Mouse (Mus musculus): Measurements from ENCODE around the gene Mgarp.
"Not testable (repeated sequence)": the region's sequence is repeated elsewhere in the genome, so short reads cannot be mapped to it uniquely, and the experiment has no call there.

Mgarp gene

DNA sequence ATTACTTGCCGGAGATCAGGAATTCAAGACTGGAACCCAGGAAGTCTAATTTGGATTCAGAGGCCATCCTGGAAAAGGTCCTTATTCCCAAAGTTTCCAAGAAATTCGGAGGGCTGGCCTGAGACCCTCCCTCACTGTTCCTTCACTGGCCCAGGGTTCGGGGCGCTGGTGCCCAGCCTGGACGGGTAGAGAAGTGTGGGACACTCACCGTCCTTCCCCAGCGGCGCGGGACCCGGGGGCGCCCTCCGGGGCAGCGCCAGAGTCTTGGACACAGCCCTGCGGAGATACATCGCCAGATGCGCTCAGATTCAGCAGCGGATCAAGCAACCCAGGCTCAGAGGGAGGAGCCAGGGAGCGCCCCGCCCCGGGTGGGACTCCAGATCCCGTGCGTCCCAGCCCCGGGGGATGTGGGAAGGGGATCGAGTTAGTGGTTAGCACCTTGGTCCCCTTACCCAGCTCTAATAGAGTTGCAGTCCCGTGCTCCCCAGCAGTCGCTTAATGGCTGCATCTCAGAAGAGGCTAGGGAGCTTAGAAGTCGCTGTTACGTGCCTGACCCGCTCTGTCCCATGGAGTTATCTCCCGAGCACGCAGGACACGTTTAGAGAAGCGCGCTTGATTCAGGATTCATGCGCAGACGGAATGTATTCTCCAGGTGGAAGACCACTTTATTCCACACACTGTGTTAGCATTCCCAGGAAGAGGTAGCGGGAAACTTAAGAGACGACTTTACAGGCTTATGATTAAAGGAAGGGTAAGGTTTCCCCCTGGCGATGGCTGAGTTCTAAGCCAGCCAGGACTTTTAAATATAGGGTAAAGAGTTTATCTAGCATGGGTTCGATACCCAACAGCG, at the start of gene Mgarp:
Mgarp (minus strand) TSS at position 520 of the 850 bp plus-strand sequence.
- peak in 1 of 2 experiments; percentile 55 for DNase-seq

DNA sequence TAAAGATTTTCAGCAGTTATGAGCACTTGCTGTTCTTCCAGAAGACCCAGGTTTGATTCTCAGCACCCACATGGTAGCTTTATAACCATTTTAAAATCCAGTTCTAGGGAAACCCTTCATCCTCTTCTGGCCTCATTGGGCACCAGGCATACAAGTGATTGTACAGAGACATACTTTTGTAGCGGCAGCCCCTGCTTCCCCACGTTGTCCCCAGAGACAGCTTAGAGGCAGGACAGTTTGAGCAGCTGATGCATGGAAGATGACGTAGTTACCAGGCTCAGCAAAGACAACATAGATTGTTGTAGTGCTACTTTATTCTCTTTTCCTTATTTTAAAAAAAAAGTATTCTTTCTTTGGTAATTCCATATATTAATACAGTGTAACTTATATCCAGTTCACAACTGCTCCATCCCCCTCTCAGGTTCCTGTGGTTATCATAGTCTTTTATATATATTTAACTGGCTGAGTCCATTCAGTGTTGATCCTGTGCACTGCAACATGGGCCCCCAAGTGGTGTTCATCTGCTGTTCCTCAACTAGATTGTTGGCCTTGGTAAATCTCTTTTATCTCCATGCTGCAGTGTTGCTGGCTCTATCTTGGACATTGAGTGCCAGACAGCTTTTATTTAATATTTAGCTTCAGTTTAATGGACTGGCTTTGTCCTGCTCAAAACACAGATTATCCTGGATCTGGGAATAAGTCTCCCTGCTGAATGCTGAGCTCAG, 38.5 kb upstream of the Mgarp start:
- DNase-seq = no peak

DNA sequence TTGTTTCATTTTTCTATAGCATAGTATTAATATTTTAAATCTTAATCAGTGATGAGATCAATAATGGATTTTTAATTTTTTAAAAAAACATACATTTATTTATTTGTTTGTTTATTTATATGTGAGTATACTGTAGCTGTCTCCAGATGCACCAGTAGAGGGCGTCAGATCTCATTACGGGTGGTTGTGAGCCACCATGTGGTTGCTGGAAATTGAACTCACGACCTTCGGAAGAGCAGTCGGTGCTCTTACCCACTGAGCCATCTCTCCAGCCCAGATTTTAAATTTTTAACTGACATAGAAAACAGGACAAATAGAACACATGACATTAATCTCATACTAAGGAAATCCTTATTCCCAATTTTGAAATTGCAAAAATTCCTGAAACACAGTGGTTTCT, 37.8 kb upstream of the Mgarp start:
- not testable (repeated sequence) for DNase-seq

DNA sequence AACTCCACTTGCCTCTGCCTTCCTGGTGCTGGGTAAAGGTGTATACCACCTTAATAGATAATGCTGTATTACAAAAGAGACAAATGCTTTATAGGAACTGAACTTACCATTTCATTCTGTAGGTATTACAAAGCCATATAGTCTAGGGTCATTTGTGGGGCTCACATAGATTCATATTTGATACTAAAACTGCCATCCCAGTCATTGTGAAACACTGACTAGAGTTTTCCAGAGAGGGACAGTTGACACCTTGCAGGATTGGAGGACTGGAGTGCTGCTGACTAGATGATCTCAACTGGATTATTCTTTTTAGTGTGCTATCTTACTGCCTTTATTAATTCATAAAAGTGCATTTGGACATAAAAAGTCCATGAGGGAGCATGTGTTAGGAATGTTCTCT, 28.9 kb upstream of the Mgarp start:
- DNase-seq = no peak

DNA sequence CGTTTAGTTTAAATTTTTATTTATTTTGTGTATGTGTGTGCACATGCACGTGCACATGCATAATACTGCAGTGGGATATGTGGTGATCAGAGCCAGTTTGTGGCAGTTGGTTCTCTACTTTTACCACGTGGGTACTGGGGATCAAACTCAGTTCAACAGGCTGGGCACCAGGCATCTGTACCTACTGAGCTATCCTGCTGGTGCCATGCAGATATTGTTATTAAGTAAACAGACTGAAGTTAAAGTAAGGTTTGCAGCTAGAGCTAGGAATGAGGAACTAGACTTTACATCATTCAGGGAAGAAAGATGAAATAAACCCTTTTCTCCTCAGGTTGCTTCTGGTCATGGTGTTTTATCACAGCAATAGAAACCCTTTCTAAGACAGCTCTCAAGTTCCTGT, 25.4 kb upstream of the Mgarp start:
- no peak for DNase-seq

DNA sequence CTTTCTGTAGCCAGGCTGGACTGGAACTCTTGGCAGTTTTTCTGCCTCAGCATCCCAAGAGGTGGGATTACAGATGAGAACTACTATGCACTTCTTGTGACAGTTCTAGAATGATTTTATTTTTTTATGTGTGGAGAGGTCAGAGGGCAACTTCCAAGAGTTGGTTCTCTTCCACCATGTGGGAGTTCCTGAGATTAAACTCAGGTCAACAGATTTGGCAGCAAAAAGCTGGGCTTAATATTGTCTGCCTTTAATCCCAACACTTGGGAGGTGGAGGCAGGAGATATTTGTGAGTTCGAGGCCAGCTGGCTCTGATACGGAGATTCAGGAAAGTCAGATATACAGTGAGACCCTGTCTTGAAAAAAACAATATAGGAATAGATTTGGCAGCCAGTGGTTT, 21.4 kb upstream of the Mgarp start:
- no peak for DNase-seq

DNA sequence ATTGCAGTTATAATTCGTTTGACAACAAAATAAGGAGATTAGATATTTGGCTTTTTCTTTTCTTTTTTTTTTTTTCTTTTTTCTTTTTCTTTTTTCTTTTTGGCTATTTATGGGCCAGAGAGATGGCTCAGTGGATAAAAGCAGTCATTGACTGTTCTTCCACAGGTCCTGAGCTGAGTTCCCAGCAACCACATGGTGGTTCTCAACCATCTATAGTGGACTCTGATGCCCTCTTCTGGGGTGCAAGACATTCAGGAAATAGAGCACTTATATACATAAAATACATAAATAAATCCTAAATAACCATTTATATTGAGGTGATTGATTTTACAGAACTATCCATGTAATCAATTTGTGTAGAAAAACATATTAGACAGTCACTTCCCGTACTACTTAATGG, 20.9 kb upstream of the Mgarp start:
- no peak for DNase-seq

DNA sequence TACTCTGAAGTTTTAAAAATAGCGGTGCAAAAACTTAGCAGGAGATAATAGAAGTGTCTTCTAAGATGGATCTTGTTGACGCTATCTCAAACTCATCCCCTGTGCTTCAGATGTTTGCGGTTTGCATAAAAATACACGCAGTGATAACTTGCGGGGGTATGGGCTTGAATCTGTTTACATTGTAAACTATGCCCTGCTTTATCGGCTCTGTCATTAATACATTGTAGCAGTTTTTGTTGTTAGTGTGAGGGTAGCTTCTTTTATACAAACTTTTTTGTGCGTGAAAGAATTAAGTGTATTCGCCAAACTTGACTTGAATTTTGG, 20.6 kb upstream of the Mgarp start:
- no peak for DNase-seq

DNA sequence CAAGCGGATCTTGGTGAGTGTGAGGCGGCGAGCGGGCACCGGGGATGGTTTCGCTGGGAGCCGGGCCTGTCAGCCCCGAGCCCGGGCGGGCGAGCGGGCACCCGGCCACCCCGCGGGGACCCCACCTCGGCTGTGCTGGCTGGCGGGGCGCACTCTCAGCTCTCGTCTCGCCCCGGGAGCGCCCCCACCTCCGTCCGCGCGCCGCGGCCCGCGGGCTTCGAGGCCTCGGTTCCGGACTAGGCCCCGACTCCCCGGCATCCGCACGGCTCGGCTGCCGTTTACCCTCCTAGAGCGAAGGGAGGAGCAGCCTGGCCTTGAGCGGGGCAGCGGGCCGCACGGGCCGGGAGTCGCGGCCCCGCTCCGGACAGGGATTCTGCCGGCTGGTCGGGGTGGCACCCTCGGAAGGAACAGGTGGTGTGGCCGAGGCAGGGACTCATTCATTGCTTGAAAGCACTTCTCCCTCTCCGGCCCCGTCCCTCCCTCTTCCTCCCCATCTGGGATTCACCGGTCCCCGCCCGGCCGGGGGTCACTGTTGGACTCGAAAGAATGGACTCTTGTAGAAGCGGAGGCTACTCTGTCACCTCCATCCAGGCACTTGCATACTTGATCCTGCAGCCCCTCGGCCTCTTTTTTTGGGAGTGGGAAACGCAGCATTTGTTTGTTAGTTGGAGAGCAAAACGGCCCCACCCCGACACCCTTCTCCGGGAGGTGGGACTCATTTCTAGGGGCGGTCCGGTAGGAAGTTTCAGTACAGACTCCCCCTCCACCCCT, 20.0 kb upstream of the Mgarp start:
- DNase-seq = peak; percentile 25 to 44

DNA sequence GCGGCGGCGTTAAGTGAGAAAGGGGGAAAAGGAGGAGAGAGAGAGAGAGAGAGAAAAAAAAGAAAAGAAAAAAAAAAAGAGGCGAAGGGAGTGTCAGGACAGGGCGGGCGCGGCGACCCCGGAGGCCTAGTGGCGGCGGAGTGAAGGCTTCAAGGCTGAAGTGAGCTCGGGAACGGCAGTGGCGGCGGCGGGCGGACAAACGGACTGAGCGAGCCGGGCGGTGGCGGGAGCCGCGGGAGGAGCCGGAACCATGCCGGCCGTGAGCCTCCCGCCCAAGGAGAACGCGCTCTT, 19.5 kb upstream of the Mgarp start:
- DNase-seq = no peak

DNA sequence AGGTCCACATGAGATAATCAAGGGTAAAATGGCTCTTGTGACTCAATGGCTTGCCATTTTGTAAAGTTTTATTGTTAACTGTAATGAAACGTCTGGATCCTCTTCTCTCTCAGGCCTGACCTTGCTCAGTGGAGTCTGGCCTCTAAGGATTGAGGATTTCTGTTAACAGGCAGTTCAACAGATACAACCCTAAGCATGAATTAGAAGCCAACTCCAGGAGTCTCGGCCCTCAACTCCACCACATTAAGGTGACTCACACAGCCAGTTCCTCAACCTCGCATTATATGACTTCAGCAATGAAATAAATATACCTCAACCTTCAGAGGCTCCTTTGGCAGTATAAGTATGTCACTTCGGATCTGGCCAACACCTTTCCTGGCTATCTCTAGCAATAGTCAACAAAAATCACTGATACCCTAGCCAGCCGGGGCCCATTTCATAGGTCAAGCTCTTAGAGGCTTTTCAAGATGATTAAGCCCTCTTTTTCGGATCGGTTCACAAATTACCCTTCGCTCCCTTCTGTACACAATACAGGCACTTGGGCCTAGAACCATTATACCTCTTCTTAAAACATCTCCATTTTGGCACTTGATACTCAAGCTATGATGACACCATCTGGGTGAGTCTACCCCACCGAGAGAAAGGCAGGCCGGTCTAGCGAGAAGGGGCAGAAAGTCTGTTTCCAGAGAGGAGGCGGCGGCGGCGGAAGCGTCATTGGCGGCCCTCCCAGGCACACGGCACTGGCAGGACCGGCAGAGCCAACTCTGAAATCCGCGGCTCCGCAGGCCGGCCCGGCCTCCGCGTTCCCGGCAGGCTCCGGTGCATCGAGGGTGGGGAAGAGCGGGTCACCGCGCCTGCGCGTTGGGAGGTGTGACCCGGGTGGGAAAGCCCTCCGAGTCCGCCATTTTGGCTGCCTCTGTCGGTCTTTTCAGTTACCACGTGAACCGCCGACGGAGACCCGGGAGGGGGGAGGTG, 18.8 kb upstream of the Mgarp start, which contains the start of gene Naa15:
Naa15 (plus strand) TSS at position 51 of the 975 bp plus-strand sequence.
- peak; percentile 94 to 95 for DNase-seq

DNA sequence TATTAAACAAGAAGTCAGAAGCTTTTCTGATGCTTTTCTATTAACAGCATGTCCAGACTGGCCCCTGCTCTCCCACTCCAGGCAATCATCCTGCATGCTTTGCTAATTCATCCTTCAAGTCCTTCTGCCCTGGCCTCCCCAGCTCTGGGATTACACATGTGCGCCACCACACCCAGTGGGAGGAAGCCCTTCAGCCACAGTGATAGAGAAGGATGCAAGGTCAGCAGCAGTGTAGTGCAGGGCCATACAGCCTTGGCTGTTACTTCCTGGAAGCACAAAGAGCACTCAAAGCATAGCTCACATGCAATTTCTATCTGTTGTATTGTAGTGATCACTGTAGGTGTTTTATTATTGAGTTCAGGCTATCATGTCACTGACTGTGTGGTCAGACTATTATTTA, 16.7 kb upstream of the Mgarp start:
- DNase-seq = no peak

DNA sequence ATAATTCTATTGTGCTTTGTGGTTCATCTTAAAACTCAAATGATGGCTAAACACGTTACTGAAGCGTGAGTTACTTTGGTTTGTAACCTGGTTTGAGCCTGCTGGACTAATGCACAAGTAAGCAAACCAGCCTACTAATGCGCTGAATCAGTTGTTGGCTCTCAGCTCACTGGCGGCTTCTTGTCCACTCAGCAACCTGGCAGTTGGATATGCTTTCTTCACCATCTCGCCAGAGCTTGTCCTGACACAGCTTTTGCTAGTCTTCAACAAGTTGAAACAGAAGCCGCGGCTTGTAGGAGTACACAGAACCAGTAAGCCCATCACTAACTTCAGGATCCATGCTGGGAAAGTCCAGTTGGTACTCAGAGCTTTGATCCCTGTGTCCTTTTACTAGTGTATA, 15.9 kb upstream of the Mgarp start:
- DNase-seq = peak; percentile 47 to 53

DNA sequence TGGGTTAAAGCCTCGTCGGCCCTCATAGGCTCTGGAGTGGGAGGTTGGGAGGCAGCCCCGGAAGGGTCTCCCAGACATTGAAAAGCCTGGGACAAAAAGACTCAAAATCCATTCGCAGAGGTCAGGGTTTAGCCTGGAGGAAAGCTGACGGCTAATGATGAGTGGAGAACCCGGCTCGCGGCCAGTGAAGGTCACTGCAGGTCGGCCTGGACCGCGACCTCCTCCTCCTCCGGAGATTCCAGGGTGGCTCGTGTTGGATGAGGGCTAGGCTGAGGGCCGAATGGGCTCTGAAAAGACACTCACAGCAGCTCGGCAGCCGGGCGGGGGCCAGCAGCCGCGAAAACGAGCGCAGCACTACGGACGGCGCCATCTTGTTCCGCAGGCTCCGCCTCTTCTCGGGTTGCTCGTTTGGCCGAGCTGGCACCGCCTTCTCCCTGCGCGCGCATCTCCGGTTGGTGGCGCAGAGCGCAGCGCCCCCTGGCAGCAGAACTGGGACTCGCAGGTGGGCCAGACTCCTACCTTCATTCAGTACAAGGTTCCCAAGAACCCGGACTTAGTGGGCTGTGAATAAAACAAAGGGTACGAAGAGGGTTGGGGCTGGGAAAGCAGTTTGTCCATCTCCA, 12.1 kb upstream of the Mgarp start, which contains the start of gene Ndufc1:
Ndufc1 (minus strand) TSS at position 428 of the 623 bp plus-strand sequence.
- peak; percentile 92 to 97 for DNase-seq

DNA sequence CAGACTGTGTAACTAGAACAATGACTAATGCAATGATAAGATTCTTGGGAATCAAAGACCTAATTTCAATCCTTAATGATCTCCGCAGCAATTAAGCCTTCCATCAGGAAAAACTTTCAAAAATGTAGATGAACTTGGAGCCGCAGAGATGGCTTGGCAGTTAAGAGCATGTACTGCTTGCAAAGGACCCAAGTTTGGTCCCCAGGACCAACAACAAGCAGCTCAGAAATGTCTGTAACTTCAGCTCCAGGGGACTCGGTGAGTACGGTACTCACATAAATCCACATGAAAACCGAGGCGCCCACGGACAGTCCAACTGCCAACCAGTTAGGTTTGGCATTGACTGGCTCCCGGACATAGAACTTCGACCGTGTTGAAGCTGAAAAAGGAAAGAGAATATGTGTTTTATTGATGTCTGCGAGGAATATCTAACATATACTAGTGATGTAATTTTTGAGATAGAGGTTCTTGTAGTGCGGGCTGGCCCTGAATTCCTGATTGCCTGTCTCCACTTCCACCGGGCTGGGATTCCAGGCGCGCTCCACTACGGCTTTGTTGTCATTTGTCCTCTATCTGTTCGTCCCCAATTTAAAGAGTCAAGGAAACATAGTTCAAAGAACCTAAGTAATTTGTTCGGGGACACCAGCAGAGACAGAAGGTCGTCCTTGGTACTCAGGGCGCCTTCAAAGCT, 11.5 kb upstream of the Mgarp start:
- no peak for DNase-seq

DNA sequence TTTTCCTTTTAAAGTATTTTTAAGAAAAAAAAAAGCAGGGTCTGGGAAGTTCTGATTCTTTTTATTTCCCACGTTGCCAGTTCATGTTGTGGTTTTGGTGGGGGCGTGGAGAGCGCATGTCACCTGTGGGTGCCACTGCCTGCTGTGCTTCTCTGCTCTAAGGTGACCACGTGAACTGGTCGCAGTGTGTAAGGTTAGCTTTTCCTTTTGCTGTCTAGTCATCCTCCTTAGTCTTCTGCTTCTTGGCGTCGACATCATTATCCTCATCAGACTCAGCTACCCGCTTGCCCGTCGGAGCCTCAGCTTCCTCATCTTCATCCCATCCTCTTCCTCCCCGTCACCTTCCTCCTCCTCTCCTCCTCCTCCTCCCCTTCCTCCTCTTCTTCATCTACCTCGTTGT, 6.1 kb upstream of the Mgarp start:
- DNase-seq = no peak

DNA sequence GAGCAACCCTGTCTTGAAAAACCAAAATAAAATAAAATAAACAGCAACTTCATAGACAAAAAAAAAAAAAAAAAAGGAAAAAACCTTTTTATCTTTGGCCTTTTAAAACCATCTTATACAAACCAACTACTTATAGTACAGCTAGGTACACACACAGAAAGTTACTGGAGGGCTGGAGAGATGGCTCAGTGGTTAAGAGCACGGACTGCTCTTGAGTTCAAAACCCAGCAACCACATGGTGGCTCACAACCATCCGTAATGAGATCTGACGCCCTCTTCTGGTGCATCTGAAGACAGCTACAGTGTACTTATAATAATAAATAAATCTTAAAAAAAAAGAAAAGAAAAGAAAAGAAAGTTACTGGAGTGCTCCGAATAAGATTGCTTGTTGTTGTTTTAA, 5.5 kb upstream of the Mgarp start:
- not testable (repeated sequence) for DNase-seq

DNA sequence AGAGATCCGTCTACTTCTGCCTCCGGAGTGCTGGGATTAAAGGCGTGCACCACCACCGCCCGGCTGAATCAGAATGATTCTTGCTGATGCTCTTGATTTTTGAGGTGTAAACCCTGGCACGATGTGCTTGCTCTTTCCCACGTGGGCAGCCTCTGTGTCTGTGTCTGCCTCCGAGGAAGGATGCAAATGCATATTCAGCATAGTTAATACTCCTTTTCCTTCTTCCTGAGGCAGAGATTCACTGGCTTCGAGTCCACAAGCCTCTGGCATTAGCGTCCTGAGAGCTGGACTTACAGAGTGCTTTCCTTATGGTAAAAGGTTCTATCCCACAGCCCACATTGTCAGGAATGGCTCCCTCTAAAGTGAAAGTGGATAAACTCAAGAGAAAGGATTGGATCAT, 4.1 kb upstream of the Mgarp start:
- DNase-seq = no peak

DNA sequence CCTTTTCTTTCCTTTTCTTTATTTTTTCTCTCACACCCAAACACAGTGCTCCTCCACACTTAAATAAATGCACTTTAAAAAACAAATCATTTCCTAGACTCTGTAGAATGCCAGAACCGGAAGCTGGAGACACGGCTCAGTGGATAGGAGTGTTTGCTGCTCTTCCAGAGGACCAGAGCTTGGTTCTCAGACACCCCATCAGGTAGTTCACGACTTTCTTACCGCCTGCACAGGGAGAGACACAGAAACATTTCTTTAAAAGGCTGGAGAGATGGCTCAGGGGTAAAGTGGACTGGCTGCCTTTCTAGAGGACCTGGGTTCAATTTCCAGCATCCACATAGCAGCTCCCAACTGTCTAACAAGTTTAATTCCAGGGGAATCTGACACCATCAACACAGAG, 3.0 kb upstream of the Mgarp start:
- no peak for DNase-seq

DNA sequence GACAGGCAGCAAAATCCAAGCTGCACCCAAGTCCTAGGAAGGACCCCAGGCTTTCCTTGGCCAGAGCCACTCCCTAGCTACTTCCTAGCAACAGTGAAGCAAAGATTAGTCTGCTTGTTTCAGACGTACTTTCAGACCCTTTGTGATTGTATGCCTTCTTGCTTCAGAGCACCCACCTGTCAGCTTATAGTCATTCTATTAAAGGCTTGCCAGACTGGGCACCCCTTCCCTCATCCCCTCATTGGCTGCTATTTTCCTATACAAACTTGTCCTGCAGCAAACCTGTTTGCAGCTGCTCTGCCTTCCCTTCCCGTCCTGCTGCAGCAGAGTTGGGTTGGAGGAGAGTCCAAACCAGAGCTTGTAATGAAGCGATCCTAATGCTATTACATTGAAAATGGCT, 2.1 kb upstream of the Mgarp start:
- DNase-seq = no peak

DNA sequence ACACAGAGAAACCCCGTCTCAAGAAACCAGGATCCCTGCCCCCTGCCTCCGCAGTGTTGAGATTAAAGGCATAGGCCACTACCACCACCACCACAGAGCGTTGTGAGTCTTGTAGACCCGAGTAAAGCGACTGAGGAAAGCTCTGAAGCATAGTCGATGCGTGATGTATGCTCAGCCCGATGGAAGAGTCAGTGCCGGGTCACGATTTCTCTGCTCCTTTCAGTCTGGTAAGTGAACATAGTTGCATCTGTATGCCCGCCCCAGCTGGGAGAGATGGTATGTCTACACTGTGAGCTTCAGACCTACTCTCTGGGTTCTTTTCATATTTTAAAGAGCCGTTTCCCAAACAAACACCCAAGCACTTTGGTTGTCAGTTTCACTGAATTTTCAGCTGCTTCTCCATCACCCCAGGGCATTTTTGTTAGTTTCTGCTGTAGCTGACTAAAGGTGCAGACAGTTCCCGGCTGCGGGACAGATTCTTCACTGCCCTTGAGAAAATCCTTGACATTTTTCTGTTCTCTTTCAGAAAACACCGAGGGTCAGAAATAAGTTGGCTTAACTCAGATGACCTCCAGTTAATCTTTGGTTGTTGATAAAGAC, 1.3 kb upstream of the Mgarp start:
- no peak for DNase-seq
